ENCODE assay signal across 8 mouse cellular contexts in the genomic region with DNA sequence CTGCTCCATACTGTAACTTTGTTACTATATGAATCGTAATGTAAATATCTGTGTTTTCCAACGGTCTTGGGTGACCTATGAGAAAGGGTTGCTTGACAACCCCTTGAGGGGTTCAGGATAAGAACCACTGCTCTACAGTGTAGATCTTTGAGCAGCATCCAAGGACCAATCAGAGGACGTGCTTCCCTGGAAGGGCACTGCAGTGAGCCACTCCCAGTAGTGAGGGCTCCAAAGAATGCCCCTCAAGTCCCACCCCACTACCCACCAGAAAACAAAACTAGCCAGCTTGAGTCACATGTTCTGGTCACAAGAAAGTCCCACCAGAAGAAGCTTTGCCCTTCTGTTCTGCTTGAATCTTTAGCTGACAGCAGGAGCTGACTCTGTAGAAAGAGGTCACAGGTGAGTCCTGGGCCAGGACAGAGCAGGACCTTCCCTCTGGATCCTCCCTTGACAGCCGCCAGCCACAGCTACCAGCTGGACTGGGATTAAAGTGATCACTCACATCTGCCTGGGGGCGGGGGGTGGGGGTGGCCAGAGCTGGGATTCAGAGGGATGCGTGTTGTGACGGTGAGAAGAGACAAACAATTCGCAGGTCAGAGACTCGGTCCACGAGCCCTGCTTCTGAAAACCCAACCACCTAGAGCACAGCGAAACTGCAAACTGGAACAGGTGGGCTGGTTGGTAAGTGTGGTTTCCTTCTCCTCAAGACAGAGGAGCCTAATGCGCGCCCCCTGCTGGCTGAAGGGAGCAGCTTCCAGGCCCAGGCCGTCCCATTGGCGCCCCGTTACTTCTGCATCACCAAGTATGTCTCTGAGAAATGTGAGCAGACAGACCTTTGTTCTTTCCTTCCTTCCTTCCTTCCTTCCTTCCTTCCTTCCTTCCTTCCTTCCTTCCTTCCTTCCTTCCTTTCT. TPM values are rescaled to one million over a fixed set of nuclear protein-coding genes. Genes with fewer than 3 reads are reported as not detected.
A peak's percentile ranks its signal among the peaks of the same experiment; 100 is the strongest.
DNase-seq lines count a peak whose midpoint lies in the region; ATAC-seq and TF ChIP-seq lines count a peak whose summit lies in the region.

No protein-coding gene starts in this region.

- no peaks in the 10 kb centered on the region for H3K27me3 ChIP-seq in limb, embryonic 14.5 days (ENCODE audit: control insufficient read depth, insufficient read depth, low read length)
- H3K27me3 ChIP-seq in midbrain, embryonic 16.5 days (ENCODE audit: control insufficient read depth, insufficient read depth, low read depth, low read length): no peaks in the 10 kb centered on the region; the same call in 1 of the 2 replicates

- no peak for TF ChIP-seq POLR2A in limb, embryonic 14.5 days (IDR thresholded peaks at IDR 0.05; ENCODE audit: borderline replicate concordance, extremely low read depth, insufficient read depth, insufficient read length)

- ATAC-seq in limb, embryonic 14.5 days (ENCODE audit: low FRiP score, low read depth): no peak; the same call in 1 of the 2 replicates
- ATAC-seq in midbrain, embryonic 16.5 days: peak; percentile 81; the same call in 1 of the 2 replicates

- no peak overlapping the region for H3K27ac ChIP-seq in limb, embryonic 14.5 days (replicated peaks; ENCODE audit: low read depth, low read length)
- H3K27ac ChIP-seq in midbrain, embryonic 16.5 days (ENCODE audit: low read length): no peak overlapping the region

- no peaks in the 10 kb centered on the region for H3K36me3 ChIP-seq in limb, embryonic 14.5 days (ENCODE audit: control insufficient read depth, insufficient read depth, low read length)
- H3K36me3 ChIP-seq in midbrain, embryonic 16.5 days (ENCODE audit: control insufficient read depth, insufficient read depth, low read length): no peaks in the 10 kb centered on the region

- peak; percentile 94 for DNase-seq in heart, adult 11 months
- DNase-seq in heart, postnatal 25 days (ENCODE audit: low spot score): no peak
- peak; percentile 83 to 87 for DNase-seq in cerebellum, postnatal 36 days
- peak; percentile 86 for DNase-seq in gastrocnemius, postnatal 14 days
- peak; percentile 70 for DNase-seq in kidney, adult 11 months
- DNase-seq in limb, embryonic 14.5 days (ENCODE audit: low spot score): peak; percentile 78
- DNase-seq in spleen, postnatal 10 days (ENCODE audit: low spot score in 2 of 2): peak; percentile 85 to 93

- 15% methylated on average over 16 of the region's 16 CpGs for WGBS in limb, embryonic 14.5 days
- WGBS in midbrain, embryonic 16.5 days: 17% methylated on average over 16 of the region's 16 CpGs

- no peaks in the 10 kb centered on the region for H3K4me1 ChIP-seq in limb, embryonic 14.5 days (ENCODE audit: control insufficient read depth, insufficient read depth, low read length)
- peaks cover 3% of the 10 kb centered on the region for H3K4me1 ChIP-seq in midbrain, embryonic 16.5 days (ENCODE audit: control insufficient read depth, insufficient read depth, low read length)

- no peak overlapping the region for H3K4me2 ChIP-seq in limb, embryonic 14.5 days (replicated peaks; ENCODE audit: low read depth, low read length, severe bottlenecking)
- H3K4me2 ChIP-seq in midbrain, embryonic 16.5 days (ENCODE audit: low read length): peak overlapping the region; percentile 30; the same call in 1 of the 2 replicates

- intact Hi-C loops in heart, postnatal 25 days (cut with DNase I): loop anchor here (2.0 to 10.0 kb wide), 2 partner anchors 68 to 248 kb away; partner anchors contain the start of gene Ift27
- intact Hi-C loops in gastrocnemius, postnatal 14 days (cut with DNase I; ENCODE audit: low total_unique reads): loop anchor here (2.0 kb wide), 1 partner anchor 66 kb away; no protein-coding TSS in a partner anchor

- no peak overlapping the region for H3K9ac ChIP-seq in limb, embryonic 14.5 days (ENCODE audit: low read depth, low read length, severe bottlenecking)
- 0 out of 2 replicates have a peak overlapping the region, but pooled peaks have one; percentile 30 for H3K9ac ChIP-seq in midbrain, embryonic 16.5 days (ENCODE audit: low read depth, low read length)

- H3K4me3 ChIP-seq in limb, embryonic 14.5 days (replicated peaks; ENCODE audit: low read length): no peak overlapping the region
- H3K4me3 ChIP-seq in midbrain, embryonic 16.5 days (ENCODE audit: low read depth, low read length): no peak overlapping the region

- no peaks in the 10 kb centered on the region for H3K9me3 ChIP-seq in limb, embryonic 14.5 days (ENCODE audit: control insufficient read depth, low read length)
- H3K9me3 ChIP-seq in midbrain, embryonic 16.5 days (replicated peaks; ENCODE audit: control insufficient read depth, low read length, poor library complexity, severe bottlenecking): no peaks in the 10 kb centered on the region

RNA-seq across cellular contexts. Expression of gene Kctd17, which starts 6.1 kb away (rescaled TPM):
- total RNA-seq in heart, postnatal 25 days (2021): 10 to 100 TPM; 35.4 to 37.3 TPM
- 10 to 100 TPM; 34.6 to 41.4 TPM for total RNA-seq in gastrocnemius, postnatal 14 days (2021)
- polyA plus RNA-seq in limb, embryonic 14.5 days (2012; rRNA removed): 149 and 212 TPM in 2 replicates
- 47.9 and 49.3 TPM in 2 replicates for polyA plus RNA-seq in limb, embryonic 14.5 days (2014; fragmentation: Nextera tagmentation; extraction: Ambion mirVana)
- 152 and 156 TPM in 2 replicates for polyA plus RNA-seq in midbrain, embryonic 16.5 days (2015; fragmentation: Nextera tagmentation; extraction: Ambion mirVana)

RNA-seq across cellular contexts. Expression of gene Mpst, which starts 16.1 kb away (rescaled TPM):
- 10 to 100 TPM; 39.1 to 39.6 TPM for total RNA-seq in heart, postnatal 25 days (2021)
- 10 to 100 TPM; 49.4 to 49.8 TPM for total RNA-seq in gastrocnemius, postnatal 14 days (2021)
- polyA plus RNA-seq in limb, embryonic 14.5 days (2012; rRNA removed): 53.8 and 78.4 TPM in 2 replicates
- 1.8 and 2.7 TPM in 2 replicates for polyA plus RNA-seq in limb, embryonic 14.5 days (2014; fragmentation: Nextera tagmentation; extraction: Ambion mirVana)
- polyA plus RNA-seq in midbrain, embryonic 16.5 days (2015; fragmentation: Nextera tagmentation; extraction: Ambion mirVana): 3.6 and 4.3 TPM in 2 replicates

RNA-seq across cellular contexts. Expression of gene Tst, which starts 16.6 kb away (rescaled TPM):
- total RNA-seq in heart, postnatal 25 days (2021): 10 to 100 TPM; 16.5 to 21.1 TPM
- 10 to 100 TPM; 19.6 to 21.2 TPM for total RNA-seq in gastrocnemius, postnatal 14 days (2021)
- 8.3 and 9.1 TPM in 2 replicates for polyA plus RNA-seq in limb, embryonic 14.5 days (2012; rRNA removed)
- polyA plus RNA-seq in limb, embryonic 14.5 days (2014; fragmentation: Nextera tagmentation; extraction: Ambion mirVana): 12.4 and 12.8 TPM in 2 replicates
- polyA plus RNA-seq in midbrain, embryonic 16.5 days (2015; fragmentation: Nextera tagmentation; extraction: Ambion mirVana): 15.3 and 22.8 TPM in 2 replicates

RNA-seq across cellular contexts. Expression of gene Tex33, which starts 26.6 kb away (rescaled TPM):
- not detected for total RNA-seq in heart, postnatal 25 days (2021)
- not detected for total RNA-seq in gastrocnemius, postnatal 14 days (2021)
- not detected in 2 replicates for polyA plus RNA-seq in limb, embryonic 14.5 days (2012; rRNA removed)
- polyA plus RNA-seq in limb, embryonic 14.5 days (2014; fragmentation: Nextera tagmentation; extraction: Ambion mirVana): not detected in 2 replicates
- not detected in 2 replicates for polyA plus RNA-seq in midbrain, embryonic 16.5 days (2015; fragmentation: Nextera tagmentation; extraction: Ambion mirVana)

RNA-seq across cellular contexts. Expression of gene Tmprss6, which starts 46.1 kb away (rescaled TPM):
- total RNA-seq in heart, postnatal 25 days (2021): not detected
- total RNA-seq in gastrocnemius, postnatal 14 days (2021): not detected
- 0.05 and 0.08 TPM in 2 replicates for polyA plus RNA-seq in limb, embryonic 14.5 days (2012; rRNA removed)
- 0.08 and 0.58 TPM in 2 replicates for polyA plus RNA-seq in limb, embryonic 14.5 days (2014; fragmentation: Nextera tagmentation; extraction: Ambion mirVana)
- polyA plus RNA-seq in midbrain, embryonic 16.5 days (2015; fragmentation: Nextera tagmentation; extraction: Ambion mirVana): 0.09 and 0.31 TPM in 2 replicates
